Mouse (Mus musculus): ENCODE measurements at regions not wholly inside any gene's neighbourhood (a gene's known extent, or its start where the extent isn't known, plus 50 kb on each side); places are given as distances from the start of the nearest gene placed in this dataset.

DNA sequence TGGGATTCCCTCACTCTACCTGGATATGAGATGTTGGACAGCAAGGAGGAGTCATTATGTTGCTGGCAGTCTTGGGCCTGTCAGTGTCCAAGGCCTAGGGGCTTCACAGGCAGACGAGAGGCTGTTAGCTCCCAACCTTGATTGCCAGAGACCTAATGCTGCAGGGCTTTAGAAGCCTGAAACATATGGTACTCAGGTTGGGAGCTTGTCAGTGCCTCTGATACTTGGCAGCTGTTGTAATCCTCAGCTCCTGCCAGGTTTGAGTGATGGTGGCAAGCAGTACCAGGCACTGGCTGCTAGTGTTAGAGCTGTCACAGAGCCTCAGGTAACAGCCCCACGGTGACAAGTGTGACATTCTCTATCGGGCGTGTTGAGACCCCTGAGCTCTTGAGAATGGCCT, 122.2 kb upstream of the Gm10131 start:
- no peak for TF ChIP-seq POLR2A (IDR thresholded peaks at IDR 0.05; ENCODE audit: control insufficient read depth in 1 of 2, insufficient read depth in 1 of 2, low read depth in 1 of 2, low read length in 2 of 2, poor library complexity in 1 of 2)
- TF ChIP-seq CTCF (IDR thresholded peaks at IDR 0.05 in 2 of 3, conservative IDR thresholded peaks at IDR 0.05 in 1 of 3; ENCODE audit: control insufficient read depth in 1 of 3, insufficient read depth in 1 of 3, low read depth in 2 of 3, low read length in 3 of 3, poor library complexity in 1 of 3, severe bottlenecking in 1 of 3): no peak
- no peak for TF ChIP-seq NELFE (IDR thresholded peaks at IDR 0.05; ENCODE audit: low read depth, low read length)

Measured in MEL (cell line).